Mouse (Mus musculus): ENCODE data around the gene Tbx3. TPM values are rescaled to one million over a fixed set of nuclear protein-coding genes. Genes with fewer than 3 reads are reported as not detected.

Gene Tbx3
- polyA plus RNA-seq, 1 experiment from 2014 or later = 44.1 TPM

- no peaks in the 10 kb centered on the region for H3K9me3 ChIP-seq (ENCODE audit: control insufficient read depth, low read length)
- no peak overlapping the region for H3K9ac ChIP-seq (ENCODE audit: low read length)
- WGBS = 39% methylated on average over 6 of the region's 6 CpGs
- no peak overlapping the region for H3K4me3 ChIP-seq (ENCODE audit: low read depth, low read length)
- peaks cover 74% of the 10 kb centered on the region for H3K27me3 ChIP-seq (replicated peaks; ENCODE audit: control insufficient read depth, insufficient read depth, low read length)
- no peaks in the 10 kb centered on the region for H3K36me3 ChIP-seq (ENCODE audit: control insufficient read depth, insufficient read depth, low read length)
- ATAC-seq (replicated peaks; ENCODE audit: low FRiP score, low TSS enrichment, low read depth) = no peak
- no peak overlapping the region for H3K4me2 ChIP-seq (ENCODE audit: low read length)
- peaks cover 32% of the 10 kb centered on the region for H3K4me1 ChIP-seq (replicated peaks; ENCODE audit: control insufficient read depth, insufficient read depth, low read length)
- H3K27ac ChIP-seq (ENCODE audit: low read depth) = no peak overlapping the region
- no peak for DNase-seq (ENCODE audit: low spot score)
Measured at GRCm38 (mm10) chr5:119665739-119666138, 4.7 kb upstream of the Tbx3 start.

- H3K4me1 ChIP-seq (replicated peaks; ENCODE audit: control insufficient read depth, insufficient read depth, low read length) = peaks cover 32% of the 10 kb centered on the region
- no peak for ATAC-seq (replicated peaks; ENCODE audit: low FRiP score, low TSS enrichment, low read depth)
- H3K27ac ChIP-seq (ENCODE audit: low read depth) = no peak overlapping the region
- no peaks in the 10 kb centered on the region for H3K36me3 ChIP-seq (ENCODE audit: control insufficient read depth, insufficient read depth, low read length)
- H3K4me2 ChIP-seq (ENCODE audit: low read length) = no peak overlapping the region
- H3K4me3 ChIP-seq (ENCODE audit: low read depth, low read length) = no peak overlapping the region
- WGBS = 43% methylated on average over 13 of the region's 13 CpGs
- no peak overlapping the region for H3K9ac ChIP-seq (ENCODE audit: low read length)
- H3K27me3 ChIP-seq (replicated peaks; ENCODE audit: control insufficient read depth, insufficient read depth, low read length) = peaks cover 57% of the 10 kb centered on the region
- no peaks in the 10 kb centered on the region for H3K9me3 ChIP-seq (ENCODE audit: control insufficient read depth, low read length)
- no peak for DNase-seq (ENCODE audit: low spot score)
Measured at GRCm38 (mm10) chr5:119667356-119667940, 3.0 kb upstream of the Tbx3 start.

DNA sequence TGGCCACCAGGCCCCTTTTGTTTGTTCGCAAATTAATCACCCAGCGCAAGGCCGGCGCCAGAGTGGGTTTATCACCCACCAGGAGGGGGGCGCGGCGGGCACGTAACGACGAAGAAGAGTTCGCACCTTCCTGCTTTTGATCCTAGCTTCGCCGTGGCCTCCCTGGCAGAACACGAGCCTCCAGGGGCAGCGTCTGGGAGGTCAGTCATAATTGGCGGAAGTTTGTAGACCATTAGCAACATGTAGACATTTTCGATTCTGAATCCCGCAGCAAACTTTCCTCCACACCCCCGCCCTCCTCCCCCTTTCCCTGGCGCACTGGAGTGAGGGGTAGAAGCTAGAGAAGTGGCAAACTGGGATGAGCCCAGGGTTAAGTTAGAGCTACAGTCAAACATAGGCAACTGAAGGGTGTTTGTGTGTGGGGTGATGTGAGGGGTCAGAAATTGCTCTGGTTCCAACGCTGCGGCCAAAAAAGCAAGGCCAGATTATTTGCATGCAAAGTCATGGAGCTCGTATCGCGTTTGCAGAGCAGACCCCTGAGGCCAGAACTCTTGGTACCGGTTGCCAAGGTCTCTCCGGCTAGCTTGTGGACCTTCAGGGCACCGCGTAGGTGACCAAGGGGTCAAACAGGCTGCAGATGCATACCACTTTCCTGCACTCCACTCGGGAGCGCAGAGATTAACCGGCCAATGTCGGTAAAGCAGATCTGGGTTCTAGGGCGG, 2.1 kb upstream of the Tbx3 start:
- no peak for DNase-seq (ENCODE audit: low spot score)
- Histone ChIP-seq H3K4me1 (replicated peaks; ENCODE audit: control insufficient read depth, insufficient read depth, low read length) (peaks cover 30% of the 10 kb centered on the region), H3K4me3 (ENCODE audit: low read depth, low read length) (no peak overlapping the region), H3K9me3 (ENCODE audit: control insufficient read depth, low read length) (no peaks in the 10 kb centered on the region), H3K4me2 (ENCODE audit: low read length) (peak overlapping the region; percentile 84), H3K27ac (ENCODE audit: low read depth) (peak overlapping the region; percentile 99), H3K27me3 (replicated peaks; ENCODE audit: control insufficient read depth, insufficient read depth, low read length) (peaks cover 48% of the 10 kb centered on the region), H3K9ac (ENCODE audit: low read length) (no peak overlapping the region), H3K36me3 (ENCODE audit: control insufficient read depth, insufficient read depth, low read length) (no peaks in the 10 kb centered on the region)
- 24% methylated on average over 34 of the region's 34 CpGs for WGBS
- no peak for ATAC-seq (replicated peaks; ENCODE audit: low FRiP score, low TSS enrichment, low read depth)

DNA sequence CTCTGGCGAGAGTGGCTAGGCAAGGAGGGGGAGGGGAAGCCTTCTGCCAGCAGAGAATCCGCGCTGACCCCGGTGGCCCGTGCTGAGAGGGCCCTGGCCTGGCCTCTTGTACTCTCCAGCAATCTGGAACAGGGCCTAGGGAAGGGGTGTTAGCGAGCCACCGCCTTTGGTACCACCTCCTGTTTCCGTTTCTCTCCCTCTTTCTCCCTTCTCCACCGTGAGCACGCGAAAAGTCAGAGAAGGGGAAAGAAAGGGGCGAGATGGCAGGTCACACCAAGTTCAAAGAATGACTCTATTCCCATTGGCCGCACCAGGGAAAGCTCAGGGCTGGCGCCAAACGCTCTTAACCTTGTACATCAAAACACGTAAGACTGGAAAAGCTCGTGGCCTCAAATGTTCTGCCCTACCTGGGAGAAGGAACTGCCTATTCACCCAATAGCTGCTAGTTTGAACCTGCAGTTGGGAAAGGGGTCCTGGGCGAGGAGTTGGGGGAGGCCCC, 1.5 kb upstream of the Tbx3 start:
- no peak for DNase-seq (ENCODE audit: low spot score)
- peaks cover 29% of the 10 kb centered on the region for H3K4me1 ChIP-seq (replicated peaks; ENCODE audit: control insufficient read depth, insufficient read depth, low read length)
- H3K9ac ChIP-seq (ENCODE audit: low read length) = peak overlapping the region; percentile 89
- no peaks in the 10 kb centered on the region for H3K9me3 ChIP-seq (ENCODE audit: control insufficient read depth, low read length)
- H3K27ac ChIP-seq (ENCODE audit: low read depth) = peak overlapping the region; percentile 99
- WGBS = 28% methylated on average over 18 of the region's 18 CpGs
- H3K27me3 ChIP-seq (replicated peaks; ENCODE audit: control insufficient read depth, insufficient read depth, low read length) = peaks cover 42% of the 10 kb centered on the region
- no peaks in the 10 kb centered on the region for H3K36me3 ChIP-seq (ENCODE audit: control insufficient read depth, insufficient read depth, low read length)
- ATAC-seq (replicated peaks; ENCODE audit: low FRiP score, low TSS enrichment, low read depth) = no peak
- H3K4me2 ChIP-seq (ENCODE audit: low read length) = peak overlapping the region; percentile 84
- H3K4me3 ChIP-seq (ENCODE audit: low read depth, low read length) = peak overlapping the region; percentile 83; the same call in 1 of the 2 replicates

GRCm38 (mm10) chr5:119669741-119670565, 516 bp upstream of the Tbx3 start:
- DNase-seq (ENCODE audit: low spot score) (no peak), ATAC-seq (replicated peaks; ENCODE audit: low FRiP score, low TSS enrichment, low read depth) (peak; percentile 2)
- Histone ChIP-seq H3K9ac (ENCODE audit: low read length) (peak overlapping the region; percentile 89), H3K36me3 (ENCODE audit: control insufficient read depth, insufficient read depth, low read length) (no peaks in the 10 kb centered on the region), H3K4me1 (replicated peaks; ENCODE audit: control insufficient read depth, insufficient read depth, low read length) (peaks cover 34% of the 10 kb centered on the region), H3K27me3 (replicated peaks; ENCODE audit: control insufficient read depth, insufficient read depth, low read length) (peaks cover 32% of the 10 kb centered on the region), H3K4me2 (ENCODE audit: low read length) (peak overlapping the region; percentile 84), H3K9me3 (ENCODE audit: control insufficient read depth, low read length) (no peaks in the 10 kb centered on the region), H3K27ac (ENCODE audit: low read depth) (peak overlapping the region; percentile 99), H3K4me3 (ENCODE audit: low read depth, low read length) (peak overlapping the region; percentile 83)
- WGBS = 1% methylated on average over 61 of the region's 61 CpGs

- H3K4me1 ChIP-seq (replicated peaks; ENCODE audit: control insufficient read depth, insufficient read depth, low read length) = peaks cover 42% of the 10 kb centered on the region
- ATAC-seq (replicated peaks; ENCODE audit: low FRiP score, low TSS enrichment, low read depth) = no peak
- no peaks in the 10 kb centered on the region for H3K9me3 ChIP-seq (ENCODE audit: control insufficient read depth, low read length)
- H3K4me3 ChIP-seq (ENCODE audit: low read depth, low read length) = peak overlapping the region; percentile 83
- DNase-seq (ENCODE audit: low spot score) = peak; percentile 87
- WGBS = under 1% methylated on average over 40 of the region's 40 CpGs
- peaks cover 11% of the 10 kb centered on the region for H3K36me3 ChIP-seq (ENCODE audit: control insufficient read depth, insufficient read depth, low read length)
- H3K27ac ChIP-seq (ENCODE audit: low read depth) = peak overlapping the region; percentile 99
- H3K9ac ChIP-seq (ENCODE audit: low read length) = peak overlapping the region; percentile 89
- peak overlapping the region; percentile 84 for H3K4me2 ChIP-seq (ENCODE audit: low read length)
- H3K27me3 ChIP-seq (replicated peaks; ENCODE audit: control insufficient read depth, insufficient read depth, low read length) = peaks cover 25% of the 10 kb centered on the region
Measured at GRCm38 (mm10) chr5:119671124-119671801, 794 bp downstream of the Tbx3 start.

DNA sequence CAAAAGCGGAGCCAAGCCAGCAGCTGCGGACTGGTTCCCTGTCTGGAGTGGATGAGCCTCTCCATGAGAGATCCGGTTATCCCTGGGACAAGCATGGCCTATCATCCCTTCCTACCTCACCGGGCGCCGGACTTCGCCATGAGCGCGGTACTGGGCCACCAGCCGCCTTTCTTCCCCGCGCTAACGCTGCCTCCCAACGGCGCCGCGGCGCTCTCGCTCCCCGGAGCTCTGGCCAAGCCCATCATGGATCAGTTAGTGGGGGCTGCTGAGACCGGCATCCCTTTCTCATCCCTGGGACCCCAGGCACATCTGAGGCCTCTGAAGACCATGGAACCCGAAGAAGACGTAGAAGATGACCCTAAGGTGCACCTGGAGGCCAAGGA, 1.5 kb downstream of the Tbx3 start:
- no peak for DNase-seq (ENCODE audit: low spot score)
- H3K27me3 ChIP-seq (replicated peaks; ENCODE audit: control insufficient read depth, insufficient read depth, low read length) = peaks cover 20% of the 10 kb centered on the region
- H3K9me3 ChIP-seq (ENCODE audit: control insufficient read depth, low read length) = no peaks in the 10 kb centered on the region
- peak overlapping the region; percentile 84 for H3K4me2 ChIP-seq (ENCODE audit: low read length)
- WGBS = under 1% methylated on average over 23 of the region's 23 CpGs
- H3K9ac ChIP-seq (ENCODE audit: low read length) = peak overlapping the region; percentile 89
- peaks cover 18% of the 10 kb centered on the region for H3K36me3 ChIP-seq (ENCODE audit: control insufficient read depth, insufficient read depth, low read length)
- H3K27ac ChIP-seq (ENCODE audit: low read depth) = peak overlapping the region; percentile 99
- ATAC-seq (replicated peaks; ENCODE audit: low FRiP score, low TSS enrichment, low read depth) = no peak
- H3K4me3 ChIP-seq (ENCODE audit: low read depth, low read length) = peak overlapping the region; percentile 83
- H3K4me1 ChIP-seq (replicated peaks; ENCODE audit: control insufficient read depth, insufficient read depth, low read length) = peaks cover 42% of the 10 kb centered on the region

DNA sequence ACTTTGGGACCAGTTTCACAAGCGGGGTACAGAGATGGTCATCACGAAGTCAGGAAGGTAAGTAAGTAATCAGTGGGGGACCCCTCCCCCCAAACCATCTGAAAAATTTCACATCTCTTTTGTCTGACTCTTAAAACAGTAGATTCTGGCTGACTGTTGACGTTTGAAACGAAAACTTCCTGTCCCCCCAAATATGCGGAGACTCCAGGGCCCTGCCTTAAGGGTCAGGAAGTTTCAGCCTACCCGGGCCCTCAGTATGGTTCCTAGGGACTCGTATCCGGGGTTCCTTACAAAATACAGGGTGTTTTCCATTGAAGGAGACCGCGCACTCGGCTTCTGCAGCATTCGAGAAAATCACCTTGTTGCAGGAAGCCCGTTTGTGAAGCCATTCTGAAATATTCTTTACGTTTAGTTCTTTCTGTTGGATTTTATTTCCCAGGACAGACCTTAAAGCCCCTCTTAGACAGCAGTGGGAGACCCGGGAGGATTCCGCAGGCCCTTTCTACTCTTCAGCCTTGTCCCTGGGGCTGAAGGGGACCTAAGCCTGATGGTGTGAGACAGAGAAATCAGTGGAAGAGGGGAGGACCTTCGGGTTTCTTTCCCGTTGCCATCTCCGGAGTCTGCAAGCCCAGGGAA, 2.0 kb downstream of the Tbx3 start:
- Histone ChIP-seq H3K9me3 (ENCODE audit: control insufficient read depth, low read length) (no peaks in the 10 kb centered on the region), H3K4me3 (ENCODE audit: low read depth, low read length) (peak overlapping the region; percentile 83), H3K36me3 (ENCODE audit: control insufficient read depth, insufficient read depth, low read length) (peaks cover 23% of the 10 kb centered on the region), H3K9ac (ENCODE audit: low read length) (peak overlapping the region; percentile 89), H3K27ac (ENCODE audit: low read depth) (peak overlapping the region; percentile 99), H3K4me2 (ENCODE audit: low read length) (peak overlapping the region; percentile 84), H3K4me1 (replicated peaks; ENCODE audit: control insufficient read depth, insufficient read depth, low read length) (peaks cover 37% of the 10 kb centered on the region), H3K27me3 (replicated peaks; ENCODE audit: control insufficient read depth, insufficient read depth, low read length) (peaks cover 17% of the 10 kb centered on the region)
- no peak for ATAC-seq (replicated peaks; ENCODE audit: low FRiP score, low TSS enrichment, low read depth)
- DNase-seq (ENCODE audit: low spot score) = peak; percentile 78
- 1% methylated on average over 19 of the region's 19 CpGs for WGBS
